Mouse (Mus musculus) hindbrain, postnatal 0 days (tissue): Measurements from ENCODE around the gene Lmx1a. TPM values are rescaled to one million over a fixed set of nuclear protein-coding genes. Genes with fewer than 3 reads are reported as not detected.

Experiments
- ATAC-seq: fragments of 200-750 bp; cut with Nextera tagmentation; 2 replicates; pipeline ENCODE4 v1.8.0; 2017; ENCODE audit warnings: mild to moderate bottlenecking, moderate TSS enrichment, moderate library complexity
- DNase-seq: peaks from one replicate; pipeline ENCODE4 v3.0.0-alpha.2; 2015; ENCODE audit warnings: low spot score
- H3K27ac ChIP-seq: fragments of 300-500 bp; sonication (generic); 2 replicates; pipeline ENCODE4 v1.5.1; 2014; ENCODE audit warnings: mild to moderate bottlenecking
- H3K27me3 ChIP-seq: fragments of 300-500 bp; sonication (generic); 2 replicates; pipeline ENCODE4 v1.6.1; 2014; ENCODE audit warnings: low read length, mixed read lengths; ENCODE audit not compliant: insufficient read depth
- H3K36me3 ChIP-seq: fragments of 300-500 bp; sonication (generic); 2 replicates; pipeline ENCODE4 v1.6.1; 2014; ENCODE audit warnings: low read length, mixed read lengths; ENCODE audit not compliant: insufficient read depth
- H3K4me1 ChIP-seq: fragments of 300-500 bp; sonication (generic); 2 replicates; pipeline ENCODE4 v1.6.1; 2014; ENCODE audit warnings: antibody characterized with exemption, low read length, mixed read lengths; ENCODE audit not compliant: insufficient read depth
- H3K4me2 ChIP-seq: fragments of 300-500 bp; sonication (generic); 2 replicates; pipeline ENCODE4 v1.6.1; 2014; ENCODE audit warnings: low read depth, mild to moderate bottlenecking, low read length, moderate library complexity, mixed read lengths
- H3K4me3 ChIP-seq: fragments of 300-500 bp; sonication (generic); 2 replicates; pipeline ENCODE4 v1.5.1; 2014; ENCODE audit warnings: low read length
- H3K9ac ChIP-seq: fragments of 300-500 bp; sonication (generic); replicated peaks from 2 replicates; pipeline ENCODE4 v1.6.1; 2014; ENCODE audit warnings: mild to moderate bottlenecking, low read length, moderate library complexity, mixed read lengths
- H3K9me3 ChIP-seq: fragments of 300-500 bp; sonication (generic); 2 replicates; pipeline ENCODE4 v1.6.1; 2016; ENCODE audit warnings: low read length, mixed read lengths
- CTCF ChIP-seq: IDR thresholded peaks from 2 replicates; pipeline ENCODE4 v1.5.1; 2016; ENCODE audit warnings: antibody characterized with exemption, control low read depth, low read depth
- WGBS: fragments of 180-500 bp; shearing (Covaris S2); extraction: QIAGEN DNeasy Blood & Tissue Kit; methylation state at CpG from one replicate; pipeline ENCODE4 v1.1.7; 2014; 5-methylcytosine and 5-hydroxymethylcytosine counted together
- polyA plus RNA-seq: library from polyadenylated mRNA; unstranded; fragments of >200 nt; fragmentation: Nextera tagmentation; extraction: Ambion mirVana; gene quantifications from 2 replicates; pipeline ENCODE4 v1.2.1, GENCODE M21; 2015
- total RNA-seq: library from RNA; depleted of rRNA; stranded (reverse); fragments of >200 nt; gene quantifications from 2 replicates; pipeline ENCODE4 v1.2.3, GENCODE M21; 2014

The Lmx1a gene
- total and polyA plus RNA-seq, 2 experiments from 2014 or later: 5.7 to 12.5 TPM

DNA sequence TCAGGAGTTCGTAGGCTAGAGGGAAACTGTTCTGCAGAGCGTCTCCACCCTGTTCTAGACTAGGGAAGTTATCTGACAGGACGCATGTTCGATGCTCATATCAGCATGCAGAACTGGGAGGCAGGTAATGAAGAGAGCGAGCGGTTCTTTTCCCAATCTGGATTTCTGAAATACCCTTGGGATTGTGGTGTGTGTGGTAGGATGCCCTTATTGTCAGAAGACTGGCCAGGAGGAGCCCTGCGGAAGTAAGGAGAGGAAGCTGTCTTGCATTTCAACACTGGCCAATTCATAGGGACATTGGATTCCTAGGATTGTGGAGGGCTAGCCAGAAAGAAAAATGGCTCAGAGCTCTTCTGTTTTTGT is 3.6 kb downstream of the Lmx1a start:
- Histone ChIP-seq H3K4me3 (peak overlapping the region; percentile 14), H3K9me3 (no peaks in the 10 kb centered on the region), H3K36me3 (no peaks in the 10 kb centered on the region), H3K4me2 (peak overlapping the region; percentile 47; the same call in 1 of the 2 replicates), H3K4me1 (peaks cover 8% of the 10 kb centered on the region; the same call in 1 of the 2 replicates), H3K9ac (no peak overlapping the region), H3K27ac (no peak overlapping the region), H3K27me3 (peaks cover 72% of the 10 kb centered on the region)
- TF ChIP-seq CTCF: no peak
- DNase-seq (no peak), ATAC-seq (no peak)
- WGBS: 2% methylated on average over 7 of the region's 7 CpGs

DNA sequence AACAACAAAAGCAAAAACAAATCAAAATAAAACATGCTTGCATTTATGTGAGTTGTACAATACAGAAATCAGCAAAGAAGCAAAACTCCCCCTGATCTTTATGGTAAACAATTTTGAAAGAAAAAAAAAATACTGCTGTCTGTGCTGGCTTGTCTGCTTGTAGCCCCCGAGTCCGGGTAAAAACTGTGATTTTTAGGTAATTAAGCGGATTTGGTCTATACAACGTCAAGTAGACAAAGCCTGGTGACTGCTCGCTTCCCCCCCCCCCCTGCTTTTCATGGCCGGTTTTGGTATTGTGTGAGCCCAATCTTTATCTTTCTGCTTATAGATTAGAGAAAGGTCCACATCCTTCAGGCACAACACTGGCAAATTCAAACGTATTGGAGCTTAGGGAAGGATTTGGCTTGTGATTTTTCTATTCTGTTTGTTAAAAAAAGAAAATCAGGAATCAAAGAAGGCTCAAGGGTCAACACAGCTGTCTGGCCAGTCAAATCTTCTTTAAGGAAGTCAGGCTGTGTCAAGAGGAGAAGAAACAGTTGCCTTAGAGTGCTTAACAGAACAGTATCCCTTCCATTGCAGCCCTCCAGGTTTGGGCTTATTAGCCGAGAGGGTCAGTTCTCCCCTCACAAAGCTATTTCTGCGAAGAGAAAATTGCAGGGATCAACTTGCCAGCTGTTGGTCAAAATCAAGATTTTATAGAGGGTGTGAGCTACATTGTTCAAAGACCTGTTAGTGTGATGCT is 4.6 kb downstream of the Lmx1a start:
- Histone ChIP-seq H3K4me3 (no peak overlapping the region), H3K4me2 (0 out of 2 replicates have a peak overlapping the region, but pooled peaks have one; percentile 47)
- WGBS: 9% methylated on average over 9 of the region's 9 CpGs

DNA sequence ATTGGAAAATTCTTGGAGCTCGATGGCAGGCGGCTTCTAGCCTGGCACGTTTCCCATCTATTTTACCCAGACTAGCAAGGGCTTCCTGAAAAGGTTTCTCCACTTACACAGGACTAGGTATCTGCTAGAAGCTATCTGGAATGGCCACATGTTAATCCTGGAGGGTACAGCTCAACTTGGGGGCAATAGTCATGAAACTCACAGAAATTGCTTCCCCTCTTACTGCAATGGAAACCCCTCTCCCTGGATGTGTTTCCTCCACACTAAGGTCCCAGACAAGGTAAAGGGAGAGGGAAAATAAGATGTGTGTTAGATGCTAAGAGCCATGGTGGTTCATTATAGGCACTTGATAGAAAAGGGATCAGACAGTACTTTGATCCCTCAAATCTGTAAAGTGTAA is 5.7 kb downstream of the Lmx1a start:
- no peak overlapping the region for H3K9ac ChIP-seq
- no peak for DNase-seq
- peaks cover 55% of the 10 kb centered on the region for H3K27me3 ChIP-seq

More for the DNA sequence above, 4.6 kb downstream of the Lmx1a start:
- peaks cover 64% of the 10 kb centered on the region for H3K27me3 ChIP-seq
- DNase-seq: no peak
- no peak overlapping the region for H3K27ac ChIP-seq
- H3K4me1 ChIP-seq: peaks cover 4% of the 10 kb centered on the region; the same call in 1 of the 2 replicates
- H3K36me3 ChIP-seq: no peaks in the 10 kb centered on the region
- no peaks in the 10 kb centered on the region for H3K9me3 ChIP-seq
- no peak overlapping the region for H3K9ac ChIP-seq
- no peak for TF ChIP-seq CTCF
- no peak for ATAC-seq

DNA sequence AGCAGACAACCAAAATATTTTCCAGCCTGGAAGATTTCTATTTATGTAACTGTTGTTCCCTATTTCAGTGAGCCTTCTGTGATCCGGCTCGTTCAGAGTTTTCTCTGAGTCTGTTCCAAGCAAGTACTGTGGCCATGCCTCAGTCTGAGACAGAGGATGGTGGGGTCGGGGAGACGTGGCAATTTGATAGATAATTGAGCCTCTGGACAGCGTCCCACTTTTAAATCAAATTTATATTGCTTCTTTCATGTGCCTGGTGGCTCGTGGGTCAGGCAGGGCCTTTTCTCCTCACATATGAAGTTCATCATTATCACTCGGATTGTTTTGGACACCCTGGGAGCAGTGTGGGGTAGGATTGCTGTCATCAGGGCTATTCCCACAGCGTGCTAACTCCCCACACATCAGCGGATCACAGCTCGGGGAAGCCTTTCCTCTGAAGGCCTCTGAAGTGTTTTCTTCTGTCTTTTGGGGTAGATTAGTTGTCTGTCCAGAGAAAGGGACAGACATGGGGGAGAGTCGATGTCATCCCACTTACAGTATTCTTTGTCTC is 6.9 kb downstream of the Lmx1a start:
- H3K9me3 ChIP-seq: no peaks in the 10 kb centered on the region
- ATAC-seq: no peak
- no peak overlapping the region for H3K27ac ChIP-seq
- no peak for TF ChIP-seq CTCF
- no peak overlapping the region for H3K4me2 ChIP-seq
- H3K4me1 ChIP-seq: no peaks in the 10 kb centered on the region
- WGBS: 43% methylated on average over 11 of the region's 11 CpGs
- no peak overlapping the region for H3K9ac ChIP-seq
- peaks cover 45% of the 10 kb centered on the region for H3K27me3 ChIP-seq
- DNase-seq: no peak
- H3K4me3 ChIP-seq: no peak overlapping the region
- H3K36me3 ChIP-seq: no peaks in the 10 kb centered on the region

More for the DNA sequence above, 5.7 kb downstream of the Lmx1a start:
- Histone ChIP-seq H3K36me3 (no peaks in the 10 kb centered on the region), H3K4me1 (no peaks in the 10 kb centered on the region), H3K9me3 (no peaks in the 10 kb centered on the region), H3K27ac (no peak overlapping the region), H3K4me2 (no peak overlapping the region), H3K4me3 (no peak overlapping the region)
- 19% methylated on average over 3 of the region's 3 CpGs for WGBS
- TF ChIP-seq CTCF: no peak
- no peak for ATAC-seq

DNA sequence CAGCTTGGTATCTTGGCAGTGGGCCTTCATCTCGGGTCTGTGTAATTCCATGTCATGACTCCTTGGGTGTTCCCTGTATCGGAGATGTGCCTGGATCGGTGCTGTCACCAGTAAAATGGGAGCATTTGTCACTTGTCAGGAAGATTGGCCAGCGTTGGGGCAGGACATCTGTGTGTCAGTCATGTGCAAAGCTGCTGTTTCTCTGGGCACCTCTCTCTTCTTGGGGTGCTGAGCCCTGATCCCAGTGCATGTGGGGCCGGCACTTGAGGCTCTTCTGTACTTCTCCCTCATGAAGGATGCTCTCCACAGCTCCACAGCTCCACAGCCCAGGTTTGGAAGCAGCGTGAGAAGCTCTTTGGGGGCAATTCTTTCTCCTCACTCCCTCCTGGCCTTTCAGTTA is 10.7 kb downstream of the Lmx1a start:
- H3K9me3 ChIP-seq: no peaks in the 10 kb centered on the region
- ATAC-seq (no peak), DNase-seq (no peak)
- no peak for TF ChIP-seq CTCF
- H3K9ac ChIP-seq: no peak overlapping the region
- whole genome bisulfite sequencing: 50% methylated on average over 6 of the region's 6 CpGs
- H3K27ac ChIP-seq: no peak overlapping the region
- H3K4me2 ChIP-seq: no peak overlapping the region
- H3K4me1 ChIP-seq: no peaks in the 10 kb centered on the region
- no peaks in the 10 kb centered on the region for H3K36me3 ChIP-seq
- H3K27me3 ChIP-seq: peaks cover 23% of the 10 kb centered on the region
- H3K4me3 ChIP-seq: no peak overlapping the region

DNA sequence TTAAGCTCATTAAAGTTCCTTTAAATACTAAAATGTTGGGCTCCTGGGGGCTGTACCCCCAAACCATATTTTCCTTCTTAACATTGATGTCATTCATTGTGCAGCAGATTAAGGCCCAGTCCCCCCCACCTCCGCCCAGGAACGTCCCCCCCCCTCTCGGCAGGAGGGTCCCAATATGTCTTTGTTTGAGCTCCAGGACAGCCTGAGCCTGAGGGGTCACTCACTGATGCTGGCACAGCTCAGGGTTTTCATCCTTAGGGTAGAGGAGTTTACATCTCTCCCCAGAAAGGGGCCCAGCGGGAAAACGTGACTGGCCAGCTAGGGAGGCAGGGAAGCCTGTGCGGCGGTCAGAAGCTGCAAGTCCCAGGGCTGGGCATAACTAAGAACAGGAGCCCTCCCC is 11.2 kb downstream of the Lmx1a start:
- 26% methylated on average over 7 of the region's 7 CpGs for WGBS
- no peak for ATAC-seq
- Histone ChIP-seq H3K4me3 (no peak overlapping the region), H3K4me2 (no peak overlapping the region), H3K4me1 (no peaks in the 10 kb centered on the region), H3K36me3 (no peaks in the 10 kb centered on the region), H3K9me3 (no peaks in the 10 kb centered on the region), H3K27ac (no peak overlapping the region), H3K27me3 (peaks cover 18% of the 10 kb centered on the region), H3K9ac (no peak overlapping the region)
- no peak for TF ChIP-seq CTCF
- no peak for DNase-seq

DNA sequence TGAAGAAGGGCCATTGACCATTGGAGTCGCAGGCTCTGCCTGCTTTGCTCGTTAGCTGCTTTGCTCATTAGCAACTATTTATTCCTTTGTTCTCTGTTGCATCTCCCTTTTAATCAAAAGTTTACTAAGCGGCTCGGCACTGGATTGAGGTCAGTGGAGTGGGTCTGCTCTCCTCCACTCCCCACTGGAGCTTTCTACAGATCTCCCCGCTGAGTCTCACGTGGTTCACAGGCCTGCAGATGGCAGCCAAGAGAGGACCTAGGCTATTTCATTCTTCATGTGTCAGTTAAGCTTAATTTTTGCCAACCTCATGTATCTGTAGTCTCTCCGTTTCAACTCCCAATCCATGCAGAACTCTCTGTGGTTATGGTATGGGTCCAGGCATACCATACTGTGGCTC is 16.5 kb downstream of the Lmx1a start:
- DNase-seq (no peak), ATAC-seq (no peak)
- Histone ChIP-seq H3K4me3 (no peak overlapping the region), H3K9me3 (no peaks in the 10 kb centered on the region), H3K36me3 (no peaks in the 10 kb centered on the region), H3K9ac (no peak overlapping the region), H3K27me3 (no peaks in the 10 kb centered on the region), H3K4me1 (no peaks in the 10 kb centered on the region), H3K4me2 (no peak overlapping the region), H3K27ac (no peak overlapping the region)
- WGBS: 72% methylated on average over 7 of the region's 7 CpGs
- peak; percentile 18; the same call in 1 of the 2 replicates for TF ChIP-seq CTCF
